Mouse (Mus musculus): ENCODE measurements around the gene Luc7l. TPM values are rescaled to one million over a fixed set of nuclear protein-coding genes. Genes with fewer than 3 reads are reported as not detected.
"Not testable (repeated sequence)": the region's sequence is repeated elsewhere in the genome, so short reads cannot be mapped to it uniquely, and the experiment has no call there.

Gene Luc7l
- polyA plus RNA-seq, 1 experiment from 2014 or later = 99.6 TPM

DNA sequence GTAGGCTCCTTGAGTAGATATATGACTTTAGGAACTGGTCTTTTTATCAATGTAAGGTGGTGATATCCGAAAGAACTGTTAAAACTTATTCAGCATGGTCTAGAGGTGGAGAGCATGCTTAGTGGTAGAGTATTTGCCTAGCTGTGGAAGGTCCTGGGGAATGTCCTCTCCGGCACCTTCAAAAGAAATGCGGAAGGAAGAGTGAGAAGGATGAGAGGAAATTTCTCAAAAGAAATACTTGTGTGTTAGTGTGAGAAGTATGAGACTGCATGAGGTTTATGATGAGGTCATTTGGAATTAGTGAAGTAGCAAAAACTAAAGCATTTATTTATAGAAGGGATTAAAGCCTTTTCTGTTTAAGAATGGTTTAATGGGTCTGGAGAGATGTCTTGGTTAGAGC, 9.7 kb downstream of the Luc7l start:
- DNase-seq (ENCODE audit: low spot score) (no peak), ATAC-seq (replicated peaks; ENCODE audit: low FRiP score, low TSS enrichment, low read depth) (no peak)
- no peaks in the 10 kb centered on the region for H3K4me1 ChIP-seq (replicated peaks; ENCODE audit: control insufficient read depth, insufficient read depth, low read length)
- no peaks in the 10 kb centered on the region for H3K9me3 ChIP-seq (ENCODE audit: control insufficient read depth, low read length)
- H3K36me3 ChIP-seq (ENCODE audit: control insufficient read depth, insufficient read depth, low read length) = peaks cover 95% of the 10 kb centered on the region
- WGBS = 92% methylated on average over 3 of the region's 3 CpGs
- no peak overlapping the region for H3K27ac ChIP-seq (ENCODE audit: low read depth)
- H3K9ac ChIP-seq (ENCODE audit: low read length) = no peak overlapping the region
- no peak overlapping the region for H3K4me2 ChIP-seq (ENCODE audit: low read length)
- no peaks in the 10 kb centered on the region for H3K27me3 ChIP-seq (replicated peaks; ENCODE audit: control insufficient read depth, insufficient read depth, low read length)
- H3K4me3 ChIP-seq (ENCODE audit: low read depth, low read length) = no peak overlapping the region

DNA sequence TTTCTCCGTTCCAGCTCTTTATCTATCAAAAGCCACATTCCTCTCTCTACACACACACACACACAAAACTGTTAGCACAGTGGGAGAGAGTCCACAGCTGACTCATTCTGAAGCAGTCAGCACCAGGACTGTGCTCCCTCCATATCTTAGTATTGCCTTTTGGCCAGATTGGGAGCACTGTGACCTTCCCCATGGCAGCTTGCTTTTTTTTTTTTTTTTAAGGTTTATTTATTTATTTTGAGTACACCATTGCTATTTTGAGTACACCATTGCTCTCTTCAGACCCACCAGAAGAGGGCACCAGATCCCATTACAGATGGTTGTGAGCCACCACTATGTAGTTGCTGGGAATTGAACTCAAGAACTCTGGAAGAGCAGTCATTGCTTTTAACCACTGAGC, 16.2 kb downstream of the Luc7l start:
- DNase-seq (ENCODE audit: low spot score) (no peak), ATAC-seq (replicated peaks; ENCODE audit: low FRiP score, low TSS enrichment, low read depth) (no peak)
- no peaks in the 10 kb centered on the region for H3K27me3 ChIP-seq (replicated peaks; ENCODE audit: control insufficient read depth, insufficient read depth, low read length)
- no peaks in the 10 kb centered on the region for H3K9me3 ChIP-seq (ENCODE audit: control insufficient read depth, low read length)
- no peak overlapping the region for H3K27ac ChIP-seq (ENCODE audit: low read depth)
- 82% methylated on average over 1 of the region's 1 CpGs for WGBS
- H3K36me3 ChIP-seq (ENCODE audit: control insufficient read depth, insufficient read depth, low read length) = peaks cover 86% of the 10 kb centered on the region
- H3K4me3 ChIP-seq (ENCODE audit: low read depth, low read length) = no peak overlapping the region
- no peak overlapping the region for H3K9ac ChIP-seq (ENCODE audit: low read length)
- no peaks in the 10 kb centered on the region for H3K4me1 ChIP-seq (replicated peaks; ENCODE audit: control insufficient read depth, insufficient read depth, low read length)
- no peak overlapping the region for H3K4me2 ChIP-seq (ENCODE audit: low read length)

DNA sequence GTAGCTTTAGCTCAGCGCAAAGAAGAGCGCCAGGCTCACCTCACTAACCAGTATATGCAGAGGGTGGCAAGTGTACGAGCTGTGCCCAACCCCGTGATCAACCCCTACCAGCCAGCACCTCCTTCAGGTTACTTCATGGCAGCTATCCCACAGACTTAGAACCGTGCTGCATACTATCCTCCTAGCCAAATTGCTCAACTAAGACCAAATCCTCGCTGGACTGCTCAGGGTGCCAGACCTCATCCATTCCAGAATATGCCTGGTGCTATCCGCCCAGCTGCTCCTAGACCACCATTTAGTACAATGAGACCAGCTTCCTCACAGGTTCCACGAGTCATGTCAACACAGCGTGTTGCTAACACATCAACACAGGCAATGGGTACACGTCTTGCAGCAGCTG, 16.9 kb downstream of the Luc7l start:
- not testable (repeated sequence) for H3K4me1 ChIP-seq (replicated peaks; ENCODE audit: control insufficient read depth, insufficient read depth, low read length); H3K9me3 ChIP-seq (ENCODE audit: control insufficient read depth, low read length); H3K4me2 ChIP-seq (ENCODE audit: low read length); H3K9ac ChIP-seq (ENCODE audit: low read length); H3K27ac ChIP-seq (ENCODE audit: low read depth); ATAC-seq (replicated peaks; ENCODE audit: low FRiP score, low TSS enrichment, low read depth); H3K4me3 ChIP-seq (ENCODE audit: low read depth, low read length); H3K27me3 ChIP-seq (replicated peaks; ENCODE audit: control insufficient read depth, insufficient read depth, low read length)
- peaks cover 83% of the 10 kb centered on the region for H3K36me3 ChIP-seq (ENCODE audit: control insufficient read depth, insufficient read depth, low read length)
- peak; percentile 20 for DNase-seq (ENCODE audit: low spot score)
- 97% methylated on average over 9 of the region's 10 CpGs for WGBS

DNA sequence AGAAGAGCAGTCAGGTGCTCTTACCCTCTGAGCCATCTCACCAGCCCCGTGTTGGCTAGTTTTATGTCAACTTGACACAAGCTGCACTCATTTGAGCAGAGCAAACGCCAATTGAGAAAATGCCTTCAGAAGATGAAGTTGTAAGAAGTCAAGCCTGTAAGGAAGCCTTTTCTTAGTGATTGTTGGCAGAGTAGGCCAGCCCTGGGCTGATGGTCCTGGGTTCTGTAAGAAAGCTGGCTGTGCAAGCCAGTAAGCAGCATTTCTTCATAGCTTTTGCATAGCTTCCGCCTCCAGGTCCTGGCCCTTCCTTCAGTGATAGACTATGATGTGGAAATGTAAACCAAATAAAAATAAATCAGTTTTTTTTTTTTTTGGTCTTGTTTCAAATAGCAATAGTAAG, 19.9 kb downstream of the Luc7l start:
- no peak overlapping the region for H3K9ac ChIP-seq (ENCODE audit: low read length)
- no peak overlapping the region for H3K4me2 ChIP-seq (ENCODE audit: low read length)
- ATAC-seq (replicated peaks; ENCODE audit: low FRiP score, low TSS enrichment, low read depth) (no peak), DNase-seq (ENCODE audit: low spot score) (no peak)
- H3K9me3 ChIP-seq (ENCODE audit: control insufficient read depth, low read length) = no peaks in the 10 kb centered on the region
- WGBS = 86% methylated on average over 3 of the region's 3 CpGs
- H3K4me3 ChIP-seq (ENCODE audit: low read depth, low read length) = no peak overlapping the region
- H3K4me1 ChIP-seq (replicated peaks; ENCODE audit: control insufficient read depth, insufficient read depth, low read length) = no peaks in the 10 kb centered on the region
- H3K27me3 ChIP-seq (replicated peaks; ENCODE audit: control insufficient read depth, insufficient read depth, low read length) = no peaks in the 10 kb centered on the region
- peaks cover 84% of the 10 kb centered on the region for H3K36me3 ChIP-seq (ENCODE audit: control insufficient read depth, insufficient read depth, low read length)
- no peak overlapping the region for H3K27ac ChIP-seq (ENCODE audit: low read depth)

DNA sequence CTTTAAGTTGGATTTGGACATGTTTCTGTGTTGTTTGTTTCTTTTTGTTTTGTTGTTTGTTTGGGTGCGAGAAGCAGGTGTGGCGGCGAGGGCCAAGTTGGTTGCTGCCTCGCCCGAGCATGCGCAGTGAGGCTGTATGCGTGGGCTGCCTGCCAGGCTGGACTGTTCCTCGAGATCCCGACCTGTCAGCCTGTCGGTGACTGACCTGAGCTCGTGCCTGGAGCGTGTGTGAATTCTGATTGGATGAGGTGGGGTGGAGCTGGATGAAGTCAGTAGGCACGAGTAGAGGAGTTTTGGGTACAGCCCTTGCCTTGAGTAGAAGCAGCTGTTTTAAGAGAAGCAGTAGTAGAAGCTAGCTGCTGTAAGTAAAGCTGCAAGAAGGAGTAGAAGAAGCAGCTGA, 23.2 kb downstream of the Luc7l start:
- DNase-seq (ENCODE audit: low spot score) (no peak), ATAC-seq (replicated peaks; ENCODE audit: low FRiP score, low TSS enrichment, low read depth) (no peak)
- no peak overlapping the region for H3K9ac ChIP-seq (ENCODE audit: low read length)
- WGBS = 87% methylated on average over 13 of the region's 13 CpGs
- H3K27ac ChIP-seq (ENCODE audit: low read depth) = no peak overlapping the region
- H3K36me3 ChIP-seq (ENCODE audit: control insufficient read depth, insufficient read depth, low read length) = peaks cover 88% of the 10 kb centered on the region
- H3K27me3 ChIP-seq (replicated peaks; ENCODE audit: control insufficient read depth, insufficient read depth, low read length) = no peaks in the 10 kb centered on the region
- H3K4me3 ChIP-seq (ENCODE audit: low read depth, low read length) = no peak overlapping the region
- no peak overlapping the region for H3K4me2 ChIP-seq (ENCODE audit: low read length)
- H3K9me3 ChIP-seq (ENCODE audit: control insufficient read depth, low read length) = no peaks in the 10 kb centered on the region
- no peaks in the 10 kb centered on the region for H3K4me1 ChIP-seq (replicated peaks; ENCODE audit: control insufficient read depth, insufficient read depth, low read length)

DNA sequence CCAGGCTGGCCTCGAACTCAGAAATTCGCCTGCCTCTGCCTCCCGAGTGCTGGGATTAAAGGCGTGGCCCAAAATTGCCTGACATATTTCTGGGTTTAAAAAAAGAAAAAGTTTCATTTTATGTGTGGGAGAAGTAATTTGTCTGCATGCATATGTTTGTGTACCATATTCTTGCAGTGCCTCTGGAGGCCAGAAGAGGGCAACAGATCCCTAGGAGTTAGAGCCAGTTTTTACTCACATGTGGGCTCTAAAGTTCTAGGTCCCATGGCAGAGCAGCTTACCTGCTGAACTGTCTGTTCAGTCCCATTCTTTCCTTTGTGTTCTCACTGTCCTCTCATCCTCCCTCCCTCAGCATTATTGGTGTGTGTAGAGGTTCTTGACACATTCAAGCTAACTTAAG, 24.0 kb downstream of the Luc7l start:
- no peak for DNase-seq (ENCODE audit: low spot score)
- Histone ChIP-seq H3K36me3 (ENCODE audit: control insufficient read depth, insufficient read depth, low read length) (peaks cover 88% of the 10 kb centered on the region), H3K27ac (ENCODE audit: low read depth) (no peak overlapping the region), H3K9me3 (ENCODE audit: control insufficient read depth, low read length) (no peaks in the 10 kb centered on the region), H3K9ac (ENCODE audit: low read length) (no peak overlapping the region), H3K27me3 (replicated peaks; ENCODE audit: control insufficient read depth, insufficient read depth, low read length) (no peaks in the 10 kb centered on the region), H3K4me1 (replicated peaks; ENCODE audit: control insufficient read depth, insufficient read depth, low read length) (no peaks in the 10 kb centered on the region), H3K4me3 (ENCODE audit: low read depth, low read length) (no peak overlapping the region), H3K4me2 (ENCODE audit: low read length) (no peak overlapping the region)
- no peak for ATAC-seq (replicated peaks; ENCODE audit: low FRiP score, low TSS enrichment, low read depth)
- 90% methylated on average over 4 of the region's 4 CpGs for WGBS

DNA sequence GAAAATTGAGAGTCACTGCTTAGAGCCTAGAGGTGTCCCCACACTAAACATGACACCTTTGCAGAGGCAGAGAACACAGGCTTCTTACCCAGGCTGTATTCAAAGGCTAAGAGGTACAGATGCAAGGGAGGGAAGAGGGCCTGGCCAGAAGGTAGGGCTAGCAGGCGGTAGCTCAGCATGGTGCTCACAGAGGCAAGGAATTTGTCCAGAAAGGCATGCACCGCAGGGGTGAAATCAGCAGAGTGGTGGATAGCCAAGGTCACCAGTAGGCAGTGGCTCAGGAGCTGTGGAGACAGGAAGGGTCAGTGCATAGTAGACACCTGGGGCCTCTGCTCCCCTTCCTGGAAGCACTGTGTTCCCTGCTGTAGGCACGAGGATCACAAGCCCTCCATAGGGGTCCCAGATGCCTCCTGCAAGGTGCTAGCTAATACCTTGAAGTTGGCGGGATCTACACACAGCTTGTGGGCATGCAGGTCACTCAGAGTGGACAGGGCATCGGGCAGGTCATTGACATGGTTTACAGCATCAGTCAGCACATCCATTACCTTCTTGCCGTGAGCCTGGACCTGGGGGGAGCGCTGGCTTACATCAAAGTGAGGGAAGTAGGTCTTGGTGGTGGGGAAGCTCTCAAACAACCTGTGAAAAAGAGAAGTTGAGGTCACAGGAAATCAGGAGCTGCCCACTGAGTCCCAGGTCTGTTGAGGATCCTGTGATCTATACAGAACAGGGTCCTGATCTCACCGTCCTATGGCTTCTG, 33.7 kb downstream of the Luc7l start:
- H3K9me3 ChIP-seq (ENCODE audit: control insufficient read depth, low read length) = peaks cover under 1% of the 10 kb centered on the region; the same call in 1 of the 2 replicates
- H3K4me3 ChIP-seq (ENCODE audit: low read depth, low read length) = no peak overlapping the region
- no peak for ATAC-seq (replicated peaks; ENCODE audit: low FRiP score, low TSS enrichment, low read depth)
- no peak overlapping the region for H3K9ac ChIP-seq (ENCODE audit: low read length)
- H3K36me3 ChIP-seq (ENCODE audit: control insufficient read depth, insufficient read depth, low read length) = peaks cover 82% of the 10 kb centered on the region
- no peak for DNase-seq (ENCODE audit: low spot score)
- no peak overlapping the region for H3K27ac ChIP-seq (ENCODE audit: low read depth)
- H3K4me2 ChIP-seq (ENCODE audit: low read length) = no peak overlapping the region
- H3K4me1 ChIP-seq (replicated peaks; ENCODE audit: control insufficient read depth, insufficient read depth, low read length) = no peaks in the 10 kb centered on the region
- no peaks in the 10 kb centered on the region for H3K27me3 ChIP-seq (replicated peaks; ENCODE audit: control insufficient read depth, insufficient read depth, low read length)
- WGBS = 86% methylated on average over 8 of the region's 8 CpGs

DNA sequence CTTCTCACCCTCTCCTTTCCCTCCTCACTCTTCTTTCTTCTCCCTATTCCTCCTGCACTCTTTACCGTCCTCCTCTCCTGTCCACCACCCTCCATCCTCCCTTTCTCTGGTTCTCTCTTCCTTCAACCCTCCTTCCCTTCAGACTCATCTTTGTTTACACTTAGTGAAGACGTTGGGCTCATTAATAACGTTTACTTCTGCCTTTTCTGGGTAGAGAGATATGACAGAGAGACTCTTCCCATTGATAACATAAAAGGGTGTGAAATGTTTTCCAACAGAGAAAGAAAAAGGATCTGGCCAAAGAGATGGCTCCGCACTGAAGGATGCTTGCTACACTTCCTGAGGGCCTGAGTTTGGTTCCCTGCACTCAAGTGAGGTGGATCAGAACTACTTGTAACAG, 36.8 kb downstream of the Luc7l start:
- no peak overlapping the region for H3K9ac ChIP-seq (ENCODE audit: low read length)
- no peaks in the 10 kb centered on the region for H3K4me1 ChIP-seq (replicated peaks; ENCODE audit: control insufficient read depth, insufficient read depth, low read length)
- no peak for ATAC-seq (replicated peaks; ENCODE audit: low FRiP score, low TSS enrichment, low read depth)
- no peaks in the 10 kb centered on the region for H3K27me3 ChIP-seq (replicated peaks; ENCODE audit: control insufficient read depth, insufficient read depth, low read length)
- H3K9me3 ChIP-seq (ENCODE audit: control insufficient read depth, low read length) = peaks cover 6% of the 10 kb centered on the region
- peaks cover 52% of the 10 kb centered on the region for H3K36me3 ChIP-seq (ENCODE audit: control insufficient read depth, insufficient read depth, low read length)
- H3K4me2 ChIP-seq (ENCODE audit: low read length) = no peak overlapping the region
- H3K4me3 ChIP-seq (ENCODE audit: low read depth, low read length) = no peak overlapping the region
- H3K27ac ChIP-seq (ENCODE audit: low read depth) = no peak overlapping the region
- 62% methylated on average over 4 of the region's 4 CpGs for WGBS
- DNase-seq (ENCODE audit: low spot score) = no peak

DNA sequence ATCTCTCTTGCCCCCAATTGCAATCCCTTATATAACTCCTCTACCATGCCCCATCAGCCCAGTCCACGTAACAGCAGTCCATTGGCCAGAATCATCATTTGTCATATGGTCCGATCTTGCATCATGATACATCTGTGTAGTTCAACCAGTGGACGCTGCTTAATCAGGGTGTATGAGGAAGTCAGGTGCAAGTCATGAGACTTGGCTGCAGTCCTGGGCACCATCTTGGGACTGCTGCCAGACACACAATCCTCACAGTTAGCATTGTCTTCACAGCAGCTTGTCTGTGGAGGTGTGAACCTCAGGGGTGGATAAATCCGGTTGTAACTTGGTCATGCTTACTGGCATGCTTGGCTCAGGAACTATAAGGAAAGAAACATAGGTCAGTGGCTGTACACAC, 45.6 kb downstream of the Luc7l start:
- not testable (repeated sequence) for H3K4me1 ChIP-seq (replicated peaks; ENCODE audit: control insufficient read depth, insufficient read depth, low read length); DNase-seq (ENCODE audit: low spot score); H3K4me2 ChIP-seq (ENCODE audit: low read length); H3K36me3 ChIP-seq (ENCODE audit: control insufficient read depth, insufficient read depth, low read length); H3K27ac ChIP-seq (ENCODE audit: low read depth); ATAC-seq (replicated peaks; ENCODE audit: low FRiP score, low TSS enrichment, low read depth); H3K27me3 ChIP-seq (replicated peaks; ENCODE audit: control insufficient read depth, insufficient read depth, low read length); H3K4me3 ChIP-seq (ENCODE audit: low read depth, low read length); H3K9ac ChIP-seq (ENCODE audit: low read length); H3K9me3 ChIP-seq (ENCODE audit: control insufficient read depth, low read length)
- WGBS = 94% methylated on average over 4 of the region's 4 CpGs

Measured in intestine, embryonic 14.5 days (tissue).